ENCODE assay signal across 24 mouse cellular contexts in genomic region chr10:123577823-123578222, GRCm38 (mm10).
DNase-seq lines count a peak whose midpoint lies in the region; ATAC-seq lines count a peak whose summit lies in the region.
"Had no signal": no experiment of that assay in that cellular context is flagged by ENCODE, and none has a peak within 500 bp of the region (broad histone marks: within the 10 kb centered on the region; RNA-seq: fewer than 3 reads in every experiment).

No protein-coding gene starts in this region.

- H3K36me3 ChIP-seq in forebrain, embryonic 15.5 days, result no peaks in the 10 kb centered on the region
- H3K36me3 ChIP-seq: embryonic facial prominence, embryonic 13.5 days; hindbrain, embryonic 13.5 days; limb, embryonic 15.5 days; midbrain, embryonic 13.5 days; neural tube, embryonic 12.5 days; stomach, embryonic 15.5 days had no signal

- H3K4me1 ChIP-seq in forebrain, embryonic 15.5 days, result 0 out of 2 replicates have a peak, but pooled peaks cover 4% of the 10 kb centered on the region
- H3K4me1 ChIP-seq: embryonic facial prominence, embryonic 13.5 days; limb, embryonic 15.5 days; midbrain, embryonic 13.5 days; neural tube, embryonic 12.5 days; stomach, embryonic 15.5 days had no signal

- WGBS in forebrain, embryonic 15.5 days, result 28% methylated on average over 4 of the region's 4 CpGs

- H3K9me3 ChIP-seq in forebrain, embryonic 15.5 days, result no peaks in the 10 kb centered on the region
- H3K9me3 ChIP-seq: embryonic facial prominence, embryonic 13.5 days; hindbrain, embryonic 13.5 days; limb, embryonic 15.5 days; midbrain, embryonic 13.5 days; neural tube, embryonic 12.5 days; stomach, embryonic 15.5 days had no signal

- H3K4me2 ChIP-seq in forebrain, embryonic 15.5 days (replicated peaks), result no peak overlapping the region
- H3K4me2 ChIP-seq: embryonic facial prominence, embryonic 13.5 days; hindbrain, embryonic 13.5 days; limb, embryonic 15.5 days; lung, embryonic 14.5 days; midbrain, embryonic 13.5 days; neural tube, embryonic 12.5 days; stomach, embryonic 15.5 days had no signal

- no peak overlapping the region for H3K27ac ChIP-seq in forebrain, embryonic 15.5 days (replicated peaks)
- H3K27ac ChIP-seq: embryonic facial prominence, embryonic 13.5 days; heart, adult 2 months; hindbrain, embryonic 13.5 days; limb, embryonic 15.5 days; liver, embryonic 14.5 days; midbrain, embryonic 13.5 days; neural tube, embryonic 12.5 days; stomach, embryonic 15.5 days had no signal

- DNase-seq in frontal cortex, adult 2 months (ENCODE audit: extremely low spot score in 1 of 2, low spot score in 1 of 2), result peak; percentile 12 to 48
- DNase-seq in frontal cortex, postnatal 14 days (ENCODE audit: low spot score in 2 of 2), result no peak
- peak; percentile 14 for DNase-seq in left cerebral cortex, adult 11 months (ENCODE audit: low spot score)
- no peak for DNase-seq in left cerebral cortex, postnatal 4 days
- DNase-seq in brain, adult 2 months (ENCODE audit: low read depth, low spot score), result peak; percentile 75
- DNase-seq in neural tube, embryonic 10.5 days (ENCODE audit: extremely low spot score, low spot score), result no peak
- DNase-seq: adrenal gland, adult 8-10 months; cerebellum, adult 2 months; cerebellum, postnatal 25 days; gastrocnemius, postnatal 36 days; heart, adult 2 months; kidney, adult 18-20 months; lung, embryonic 14.5 days; thymus, adult 18-20 months had no signal

- intact Hi-C loops in left cerebral cortex, postnatal 4 days (cut with DNase I), result no loop called here

- no peak overlapping the region for H3K9ac ChIP-seq in forebrain, embryonic 15.5 days (replicated peaks)
- H3K9ac ChIP-seq: embryonic facial prominence, embryonic 13.5 days; hindbrain, embryonic 13.5 days; limb, embryonic 15.5 days; liver, embryonic 14.5 days; lung, embryonic 14.5 days; midbrain, embryonic 13.5 days; neural tube, embryonic 12.5 days; stomach, embryonic 15.5 days had no signal

- peak; percentile 53 for ATAC-seq in forebrain, embryonic 15.5 days (replicated peaks)
- ATAC-seq: activated CD4-positive, CD25-positive, alpha-beta regulatory T cell, adult 4 months; inflammation-experienced regulatory T-cells, adult 6 months; midbrain, embryonic 13.5 days had no signal

- no peak overlapping the region for H3K4me3 ChIP-seq in forebrain, embryonic 15.5 days
- H3K4me3 ChIP-seq: embryonic facial prominence, embryonic 13.5 days; heart, adult 2 months; hindbrain, embryonic 13.5 days; limb, embryonic 15.5 days; midbrain, embryonic 13.5 days; neural tube, embryonic 12.5 days; stomach, embryonic 15.5 days had no signal

- no peaks in the 10 kb centered on the region for H3K27me3 ChIP-seq in forebrain, embryonic 15.5 days
- H3K27me3 ChIP-seq: embryonic facial prominence, embryonic 13.5 days; hindbrain, embryonic 13.5 days; limb, embryonic 15.5 days; midbrain, embryonic 13.5 days; neural tube, embryonic 12.5 days; stomach, embryonic 15.5 days had no signal

Comparison
In these comparisons a context has a peak if more than half of its experiments do, and no peak if none do; other contexts are left out.
1. DNase-seq: peak in frontal cortex, adult 2 months (2 of 2), left cerebral cortex, adult 11 months (single experiment) and brain, adult 2 months (single experiment); none in frontal cortex, postnatal 14 days (0 of 2), left cerebral cortex, postnatal 4 days (single experiment) and neural tube, embryonic 10.5 days (single experiment).